Mouse (Mus musculus): ENCODE results near the gene Slc39a3. TPM values are rescaled to one million over a fixed set of nuclear protein-coding genes. Genes with fewer than 3 reads are reported as not detected.

Gene Slc39a3
- polyA plus RNA-seq, 1 experiment from 2014 or later, result 9.2 TPM

DNA sequence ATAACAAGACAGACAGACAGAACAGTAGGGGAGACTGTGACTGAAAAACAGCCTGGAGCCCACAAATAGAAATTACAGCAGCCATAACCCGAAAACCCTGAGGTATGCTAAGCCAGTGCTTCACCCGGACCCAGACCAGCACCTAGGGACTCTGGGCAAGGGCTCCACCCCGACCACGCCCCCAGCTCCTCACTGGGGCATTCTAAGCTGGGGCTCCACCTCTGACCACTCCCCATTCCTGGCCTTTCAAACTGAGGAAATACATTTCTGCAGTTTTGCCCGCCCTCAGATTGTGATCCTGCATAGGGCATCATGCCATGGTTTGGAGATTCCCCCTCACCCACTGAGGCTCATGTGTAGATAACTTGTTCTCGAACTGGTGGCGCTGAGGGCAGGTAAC is 30.0 kb downstream of the Slc39a3 start:
- Histone ChIP-seq H3K4me3 (ENCODE audit: low read depth, low read length) (no peak overlapping the region), H3K36me3 (ENCODE audit: control insufficient read depth, insufficient read depth, low read length) (no peaks in the 10 kb centered on the region), H3K4me1 (replicated peaks; ENCODE audit: control insufficient read depth, insufficient read depth, low read length) (no peaks in the 10 kb centered on the region), H3K4me2 (replicated peaks; ENCODE audit: low read depth, low read length) (no peak overlapping the region), H3K9ac (ENCODE audit: low read depth, low read length) (no peak overlapping the region), H3K9me3 (ENCODE audit: control insufficient read depth, low read length) (no peaks in the 10 kb centered on the region), H3K27me3 (ENCODE audit: control insufficient read depth, insufficient read depth, low read length) (no peaks in the 10 kb centered on the region), H3K27ac (ENCODE audit: low read depth, low read length) (no peak overlapping the region)
- ATAC-seq (ENCODE audit: low FRiP score) (no peak), DNase-seq (ENCODE audit: low spot score) (no peak)
- WGBS, result 45% methylated on average over 7 of the region's 7 CpGs

- DNase-seq (ENCODE audit: low spot score), result no peak
- H3K36me3 ChIP-seq (ENCODE audit: control insufficient read depth, insufficient read depth, low read length), result no peaks in the 10 kb centered on the region
- H3K4me1 ChIP-seq (replicated peaks; ENCODE audit: control insufficient read depth, insufficient read depth, low read length), result no peaks in the 10 kb centered on the region
- no peaks in the 10 kb centered on the region for H3K9me3 ChIP-seq (ENCODE audit: control insufficient read depth, low read length)
- H3K4me3 ChIP-seq (ENCODE audit: low read depth, low read length), result no peak overlapping the region
- no peak overlapping the region for H3K27ac ChIP-seq (ENCODE audit: low read depth, low read length)
- 90% methylated on average over 7 of the region's 7 CpGs for WGBS
- no peak overlapping the region for H3K4me2 ChIP-seq (replicated peaks; ENCODE audit: low read depth, low read length)
- H3K9ac ChIP-seq (ENCODE audit: low read depth, low read length), result no peak overlapping the region
- no peak for ATAC-seq (ENCODE audit: low FRiP score)
- no peaks in the 10 kb centered on the region for H3K27me3 ChIP-seq (ENCODE audit: control insufficient read depth, insufficient read depth, low read length)
Observed at GRCm38 (mm10) chr10:81006005-81006677, 31.1 kb downstream of the Slc39a3 start.

DNA sequence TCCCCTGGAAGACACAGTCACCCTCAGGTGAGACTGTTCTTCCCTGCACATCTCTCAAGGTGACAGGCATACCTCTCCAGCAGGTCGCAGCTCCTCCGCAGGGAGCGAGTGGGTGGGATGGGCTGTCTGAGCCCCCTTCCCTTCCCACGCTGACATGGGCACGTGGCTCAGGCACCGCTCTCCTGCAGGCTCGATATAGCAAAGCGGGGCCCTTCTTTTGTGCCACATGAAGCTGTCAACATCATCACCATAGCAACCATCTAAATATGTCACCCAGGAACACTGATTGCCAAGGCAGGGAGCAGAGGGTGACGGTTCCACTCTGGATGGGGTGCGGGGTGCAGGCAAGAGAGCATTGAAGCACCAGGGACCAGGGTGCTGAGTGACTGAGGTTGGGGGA is 36.1 kb downstream of the Slc39a3 start:
- Histone ChIP-seq H3K36me3 (ENCODE audit: control insufficient read depth, insufficient read depth, low read length) (no peaks in the 10 kb centered on the region), H3K27me3 (ENCODE audit: control insufficient read depth, insufficient read depth, low read length) (peaks cover 3% of the 10 kb centered on the region; the same call in 1 of the 2 replicates), H3K4me3 (ENCODE audit: low read depth, low read length) (no peak overlapping the region), H3K9me3 (ENCODE audit: control insufficient read depth, low read length) (no peaks in the 10 kb centered on the region), H3K4me2 (replicated peaks; ENCODE audit: low read depth, low read length) (no peak overlapping the region), H3K4me1 (replicated peaks; ENCODE audit: control insufficient read depth, insufficient read depth, low read length) (no peaks in the 10 kb centered on the region; the same call in none of the 2 replicates), H3K27ac (ENCODE audit: low read depth, low read length) (no peak overlapping the region), H3K9ac (ENCODE audit: low read depth, low read length) (no peak overlapping the region)
- DNase-seq (ENCODE audit: low spot score), result no peak
- no peak for ATAC-seq (ENCODE audit: low FRiP score)
- WGBS, result 40% methylated on average over 10 of the region's 10 CpGs

- H3K4me3 ChIP-seq (ENCODE audit: low read depth, low read length), result no peak overlapping the region
- 50% methylated on average over 28 of the region's 28 CpGs for WGBS
- H3K36me3 ChIP-seq (ENCODE audit: control insufficient read depth, insufficient read depth, low read length), result no peaks in the 10 kb centered on the region
- DNase-seq (ENCODE audit: low spot score) (no peak), ATAC-seq (ENCODE audit: low FRiP score) (no peak)
- no peaks in the 10 kb centered on the region for H3K9me3 ChIP-seq (ENCODE audit: control insufficient read depth, low read length)
- peaks cover 3% of the 10 kb centered on the region; the same call in 1 of the 2 replicates for H3K27me3 ChIP-seq (ENCODE audit: control insufficient read depth, insufficient read depth, low read length)
- H3K27ac ChIP-seq (ENCODE audit: low read depth, low read length), result no peak overlapping the region
- no peak overlapping the region for H3K9ac ChIP-seq (ENCODE audit: low read depth, low read length)
- H3K4me1 ChIP-seq (replicated peaks; ENCODE audit: control insufficient read depth, insufficient read depth, low read length), result no peaks in the 10 kb centered on the region; the same call in none of the 2 replicates
- H3K4me2 ChIP-seq (replicated peaks; ENCODE audit: low read depth, low read length), result no peak overlapping the region
Observed at GRCm38 (mm10) chr10:81000197-81001062, 36.8 kb downstream of the Slc39a3 start.

GRCm38 (mm10) chr10:80999362-81000196 is 37.6 kb downstream of the Slc39a3 start:
- Histone ChIP-seq H3K9me3 (ENCODE audit: control insufficient read depth, low read length) (no peaks in the 10 kb centered on the region), H3K4me1 (replicated peaks; ENCODE audit: control insufficient read depth, insufficient read depth, low read length) (no peaks in the 10 kb centered on the region; the same call in none of the 2 replicates), H3K4me2 (replicated peaks; ENCODE audit: low read depth, low read length) (no peak overlapping the region), H3K9ac (ENCODE audit: low read depth, low read length) (no peak overlapping the region), H3K4me3 (ENCODE audit: low read depth, low read length) (no peak overlapping the region), H3K27ac (ENCODE audit: low read depth, low read length) (no peak overlapping the region; the same call in 1 of the 2 replicates), H3K27me3 (ENCODE audit: control insufficient read depth, insufficient read depth, low read length) (peaks cover 3% of the 10 kb centered on the region; the same call in 1 of the 2 replicates), H3K36me3 (ENCODE audit: control insufficient read depth, insufficient read depth, low read length) (no peaks in the 10 kb centered on the region)
- ATAC-seq (ENCODE audit: low FRiP score), result peak; percentile 72
- 37% methylated on average over 37 of the region's 37 CpGs for WGBS
- DNase-seq (ENCODE audit: low spot score), result peak; percentile 95

DNA sequence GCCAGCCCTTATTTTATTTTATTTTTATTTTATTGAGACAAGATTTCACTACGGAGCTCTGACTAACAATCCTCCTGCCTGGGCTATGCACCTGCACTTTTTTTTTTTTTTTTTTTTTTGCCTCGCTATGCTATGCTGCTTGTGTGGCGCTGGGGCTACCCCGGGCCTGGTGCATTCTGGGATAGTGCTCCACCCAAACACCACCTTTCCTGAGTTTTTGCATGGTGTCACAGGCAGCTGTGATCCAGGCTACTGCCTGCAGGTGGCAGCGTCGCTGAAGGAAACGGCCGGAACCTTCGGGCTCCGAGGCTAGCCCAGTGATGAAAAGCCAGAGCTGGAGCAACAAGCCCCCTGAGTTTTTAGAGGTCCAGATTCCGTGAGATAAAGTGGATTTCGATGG is 38.4 kb downstream of the Slc39a3 start:
- DNase-seq (ENCODE audit: low spot score) (peak; percentile 70), ATAC-seq (ENCODE audit: low FRiP score) (no peak)
- Histone ChIP-seq H3K4me3 (ENCODE audit: low read depth, low read length) (no peak overlapping the region), H3K4me2 (replicated peaks; ENCODE audit: low read depth, low read length) (no peak overlapping the region), H3K4me1 (replicated peaks; ENCODE audit: control insufficient read depth, insufficient read depth, low read length) (no peaks in the 10 kb centered on the region; the same call in none of the 2 replicates), H3K27ac (ENCODE audit: low read depth, low read length) (no peak overlapping the region), H3K9ac (ENCODE audit: low read depth, low read length) (no peak overlapping the region), H3K36me3 (ENCODE audit: control insufficient read depth, insufficient read depth, low read length) (no peaks in the 10 kb centered on the region), H3K27me3 (ENCODE audit: control insufficient read depth, insufficient read depth, low read length) (peaks cover 3% of the 10 kb centered on the region; the same call in 1 of the 2 replicates), H3K9me3 (ENCODE audit: control insufficient read depth, low read length) (no peaks in the 10 kb centered on the region)
- 22% methylated on average over 12 of the region's 12 CpGs for WGBS

- Histone ChIP-seq H3K36me3 (ENCODE audit: control insufficient read depth, insufficient read depth, low read length) (no peaks in the 10 kb centered on the region), H3K9ac (ENCODE audit: low read depth, low read length) (peak overlapping the region; percentile 23; the same call in 1 of the 2 replicates), H3K27ac (ENCODE audit: low read depth, low read length) (no peak overlapping the region), H3K4me3 (ENCODE audit: low read depth, low read length) (no peak overlapping the region), H3K4me2 (replicated peaks; ENCODE audit: low read depth, low read length) (no peak overlapping the region), H3K27me3 (ENCODE audit: control insufficient read depth, insufficient read depth, low read length) (peaks cover 3% of the 10 kb centered on the region; the same call in 1 of the 2 replicates), H3K9me3 (ENCODE audit: control insufficient read depth, low read length) (no peaks in the 10 kb centered on the region), H3K4me1 (replicated peaks; ENCODE audit: control insufficient read depth, insufficient read depth, low read length) (no peaks in the 10 kb centered on the region; the same call in none of the 2 replicates)
- DNase-seq (ENCODE audit: low spot score) (peak; percentile 20), ATAC-seq (ENCODE audit: low FRiP score) (no peak)
- WGBS, result 33% methylated on average over 14 of the region's 14 CpGs
Observed at GRCm38 (mm10) chr10:80998021-80998420, 39.2 kb downstream of the Slc39a3 start.

GRCm38 (mm10) chr10:80997332-80997731 is 39.9 kb downstream of the Slc39a3 start:
- ATAC-seq (ENCODE audit: low FRiP score), result no peak
- H3K4me3 ChIP-seq (ENCODE audit: low read depth, low read length), result no peak overlapping the region
- no peaks in the 10 kb centered on the region for H3K36me3 ChIP-seq (ENCODE audit: control insufficient read depth, insufficient read depth, low read length)
- H3K27ac ChIP-seq (ENCODE audit: low read depth, low read length), result no peak overlapping the region
- H3K4me2 ChIP-seq (replicated peaks; ENCODE audit: low read depth, low read length), result no peak overlapping the region
- 84% methylated on average over 8 of the region's 8 CpGs for WGBS
- DNase-seq (ENCODE audit: low spot score), result no peak
- no peaks in the 10 kb centered on the region; the same call in none of the 2 replicates for H3K4me1 ChIP-seq (replicated peaks; ENCODE audit: control insufficient read depth, insufficient read depth, low read length)
- H3K9ac ChIP-seq (ENCODE audit: low read depth, low read length), result 0 out of 2 replicates have a peak overlapping the region, but pooled peaks have one; percentile 23
- H3K27me3 ChIP-seq (ENCODE audit: control insufficient read depth, insufficient read depth, low read length), result peaks cover 3% of the 10 kb centered on the region; the same call in 1 of the 2 replicates
- no peaks in the 10 kb centered on the region for H3K9me3 ChIP-seq (ENCODE audit: control insufficient read depth, low read length)

Data from hindbrain, embryonic 11.5 days (tissue).